Mouse (Mus musculus): ENCODE measurements around the gene Snapin. TPM values are rescaled to one million over a fixed set of nuclear protein-coding genes. Genes with fewer than 3 reads are reported as not detected.

Snapin gene
- polyA plus RNA-seq, 1 experiment, result 42.2 TPM

- peaks cover 17% of the 10 kb centered on the region for H3K4me1 ChIP-seq (ENCODE audit: control insufficient read depth, insufficient read depth, low read length)
- no peak for TF ChIP-seq CTCF (IDR thresholded peaks at IDR 0.05; ENCODE audit: control insufficient read depth, insufficient read depth, insufficient replicate concordance, low read depth, low read length)
- TF ChIP-seq POLR2A (IDR thresholded peaks at IDR 0.05; ENCODE audit: control insufficient read depth, low read depth, low read length), result no peak
- H3K4me3 ChIP-seq (ENCODE audit: control insufficient read depth, low read depth, low read length), result no peak overlapping the region
- no peaks in the 10 kb centered on the region for H3K36me3 ChIP-seq (ENCODE audit: control insufficient read depth, insufficient read depth, low read length)
- H3K27me3 ChIP-seq (ENCODE audit: control insufficient read depth, insufficient read depth, low read length), result no peaks in the 10 kb centered on the region
- H3K27ac ChIP-seq (ENCODE audit: control insufficient read depth, insufficient read depth, low read depth, low read length), result no peak overlapping the region
These were observed 22.3 kb upstream of the Snapin start for GRCm38 (mm10) chr3:90512948-90513642.

- Histone ChIP-seq H3K4me1 (ENCODE audit: control insufficient read depth, insufficient read depth, low read length) (peaks cover 18% of the 10 kb centered on the region), H3K4me3 (ENCODE audit: control insufficient read depth, low read depth, low read length) (no peak overlapping the region), H3K27ac (ENCODE audit: control insufficient read depth, insufficient read depth, low read depth, low read length) (no peak overlapping the region), H3K36me3 (ENCODE audit: control insufficient read depth, insufficient read depth, low read length) (peaks cover 3% of the 10 kb centered on the region), H3K27me3 (ENCODE audit: control insufficient read depth, insufficient read depth, low read length) (no peaks in the 10 kb centered on the region)
- TF ChIP-seq POLR2A (IDR thresholded peaks at IDR 0.05; ENCODE audit: control insufficient read depth, low read depth, low read length), result no peak
- TF ChIP-seq CTCF (IDR thresholded peaks at IDR 0.05; ENCODE audit: control insufficient read depth, insufficient read depth, insufficient replicate concordance, low read depth, low read length), result no peak
These were observed 21.4 kb upstream of the Snapin start for GRCm38 (mm10) chr3:90512276-90512675.

- no peaks in the 10 kb centered on the region for H3K27me3 ChIP-seq (ENCODE audit: control insufficient read depth, insufficient read depth, low read length)
- H3K4me1 ChIP-seq (ENCODE audit: control insufficient read depth, insufficient read depth, low read length), result peaks cover 13% of the 10 kb centered on the region
- H3K36me3 ChIP-seq (ENCODE audit: control insufficient read depth, insufficient read depth, low read length), result peaks cover 7% of the 10 kb centered on the region
- TF ChIP-seq POLR2A (IDR thresholded peaks at IDR 0.05; ENCODE audit: control insufficient read depth, low read depth, low read length), result no peak
- TF ChIP-seq CTCF (IDR thresholded peaks at IDR 0.05; ENCODE audit: control insufficient read depth, insufficient read depth, insufficient replicate concordance, low read depth, low read length), result no peak
- peak overlapping the region; percentile 100; the same call in 1 of the 2 replicates for H3K4me3 ChIP-seq (ENCODE audit: control insufficient read depth, low read depth, low read length)
- H3K27ac ChIP-seq (ENCODE audit: control insufficient read depth, insufficient read depth, low read depth, low read length), result peak overlapping the region; percentile 80
These were observed 18.9 kb upstream of the Snapin start for GRCm38 (mm10) chr3:90509747-90510123.

- TF ChIP-seq CTCF (IDR thresholded peaks at IDR 0.05; ENCODE audit: control insufficient read depth, insufficient read depth, insufficient replicate concordance, low read depth, low read length) (0 out of 2 replicates have a peak, but pooled peaks have one; percentile 3), POLR2A (IDR thresholded peaks at IDR 0.05; ENCODE audit: control insufficient read depth, low read depth, low read length) (peak; percentile 85)
- no peaks in the 10 kb centered on the region for H3K27me3 ChIP-seq (ENCODE audit: control insufficient read depth, insufficient read depth, low read length)
- H3K4me1 ChIP-seq (ENCODE audit: control insufficient read depth, insufficient read depth, low read length), result peaks cover 7% of the 10 kb centered on the region
- H3K4me3 ChIP-seq (ENCODE audit: control insufficient read depth, low read depth, low read length), result peak within 1 kb of the TSS; percentile 100
- H3K27ac ChIP-seq (ENCODE audit: control insufficient read depth, insufficient read depth, low read depth, low read length), result peak within 1 kb of the TSS; percentile 99
- H3K36me3 ChIP-seq (ENCODE audit: control insufficient read depth, insufficient read depth, low read length), result peaks cover 7% of the 10 kb centered on the region
These were observed 18.3 kb upstream of the Snapin start, which contains the start of gene Chtop for GRCm38 (mm10) chr3:90508950-90509746. Gene Chtop (minus strand): TSS chr3:90509498.

DNA sequence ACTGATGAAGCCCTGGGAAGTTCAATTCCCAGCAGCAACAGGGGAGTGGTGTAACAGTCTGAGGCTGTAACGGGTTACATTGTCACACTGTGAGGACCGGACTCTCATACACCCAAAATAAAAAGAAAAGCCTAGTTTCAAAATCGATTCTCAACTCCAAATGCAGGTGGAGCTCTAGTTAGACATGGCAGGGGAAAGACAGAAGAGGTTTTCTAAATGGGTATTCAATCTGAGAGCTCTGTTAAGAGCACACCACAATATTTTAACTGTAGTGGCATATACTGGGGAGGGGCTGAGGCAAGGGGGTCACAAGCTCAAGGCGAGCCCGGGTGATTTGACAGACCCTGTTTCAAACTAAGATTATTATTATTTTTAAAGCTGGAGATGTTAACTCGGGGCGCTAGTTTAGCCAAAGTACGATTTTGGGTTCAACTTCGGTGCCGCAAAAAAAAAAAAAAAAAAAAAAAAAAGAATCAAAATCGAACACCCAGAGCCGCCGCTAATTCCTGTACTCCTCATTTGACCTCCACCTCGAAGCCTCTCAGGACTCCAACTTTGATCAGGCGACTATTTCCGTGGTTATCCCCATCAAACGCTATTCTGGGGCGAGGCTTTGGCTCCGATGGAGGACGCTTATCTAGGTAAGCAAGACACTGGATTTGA, 17.6 kb upstream of the Snapin start:
- Histone ChIP-seq H3K27me3 (ENCODE audit: control insufficient read depth, insufficient read depth, low read length) (no peaks in the 10 kb centered on the region), H3K36me3 (ENCODE audit: control insufficient read depth, insufficient read depth, low read length) (peaks cover 7% of the 10 kb centered on the region), H3K27ac (ENCODE audit: control insufficient read depth, insufficient read depth, low read depth, low read length) (peak overlapping the region; percentile 99), H3K4me1 (ENCODE audit: control insufficient read depth, insufficient read depth, low read length) (peaks cover 2% of the 10 kb centered on the region; the same call in 1 of the 2 replicates), H3K4me3 (ENCODE audit: control insufficient read depth, low read depth, low read length) (peak overlapping the region; percentile 100)
- no peak for TF ChIP-seq POLR2A (IDR thresholded peaks at IDR 0.05; ENCODE audit: control insufficient read depth, low read depth, low read length)
- no peak for TF ChIP-seq CTCF (IDR thresholded peaks at IDR 0.05; ENCODE audit: control insufficient read depth, insufficient read depth, insufficient replicate concordance, low read depth, low read length)

- H3K4me3 ChIP-seq (ENCODE audit: control insufficient read depth, low read depth, low read length), result no peak overlapping the region
- peaks cover 7% of the 10 kb centered on the region for H3K36me3 ChIP-seq (ENCODE audit: control insufficient read depth, insufficient read depth, low read length)
- no peak overlapping the region for H3K27ac ChIP-seq (ENCODE audit: control insufficient read depth, insufficient read depth, low read depth, low read length)
- H3K27me3 ChIP-seq (ENCODE audit: control insufficient read depth, insufficient read depth, low read length), result no peaks in the 10 kb centered on the region
- peaks cover 2% of the 10 kb centered on the region; the same call in 1 of the 2 replicates for H3K4me1 ChIP-seq (ENCODE audit: control insufficient read depth, insufficient read depth, low read length)
- TF ChIP-seq POLR2A (IDR thresholded peaks at IDR 0.05; ENCODE audit: control insufficient read depth, low read depth, low read length), result no peak
- no peak for TF ChIP-seq CTCF (IDR thresholded peaks at IDR 0.05; ENCODE audit: control insufficient read depth, insufficient read depth, insufficient replicate concordance, low read depth, low read length)
These were observed 15.5 kb upstream of the Snapin start for GRCm38 (mm10) chr3:90506362-90506761.

DNA sequence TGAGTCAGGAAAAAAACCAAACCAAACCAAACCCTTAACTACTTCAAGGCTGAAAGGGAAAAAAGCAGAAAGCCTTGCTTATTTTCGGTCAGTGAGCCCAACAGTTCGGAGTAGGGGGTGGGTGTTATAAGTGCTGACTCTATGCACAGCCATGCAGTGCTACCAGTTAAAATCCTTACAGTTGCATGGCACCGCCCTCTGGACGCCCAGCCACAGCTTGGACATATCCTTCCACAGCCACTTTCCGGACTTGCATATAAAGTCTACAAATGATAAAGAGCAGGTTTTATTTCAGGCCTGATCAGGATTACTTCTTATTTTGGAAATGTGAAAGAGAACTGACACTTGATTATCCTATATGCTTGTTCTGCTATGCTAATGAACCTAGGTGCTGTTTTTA, 14.4 kb upstream of the Snapin start:
- Histone ChIP-seq H3K27me3 (ENCODE audit: control insufficient read depth, insufficient read depth, low read length) (no peaks in the 10 kb centered on the region), H3K4me3 (ENCODE audit: control insufficient read depth, low read depth, low read length) (no peak overlapping the region), H3K36me3 (ENCODE audit: control insufficient read depth, insufficient read depth, low read length) (peaks cover 7% of the 10 kb centered on the region), H3K4me1 (ENCODE audit: control insufficient read depth, insufficient read depth, low read length) (peaks cover 2% of the 10 kb centered on the region; the same call in 1 of the 2 replicates), H3K27ac (ENCODE audit: control insufficient read depth, insufficient read depth, low read depth, low read length) (no peak overlapping the region)
- no peak for TF ChIP-seq POLR2A (IDR thresholded peaks at IDR 0.05; ENCODE audit: control insufficient read depth, low read depth, low read length)
- no peak for TF ChIP-seq CTCF (IDR thresholded peaks at IDR 0.05; ENCODE audit: control insufficient read depth, insufficient read depth, insufficient replicate concordance, low read depth, low read length)

Data from testis, adult 2 months (tissue).